Mouse (Mus musculus): ENCODE measurements around the gene Rgs11.

Rgs11 gene

GRCm38 (mm10) chr17:26229776-26230175 is 27.0 kb downstream of the Rgs11 start:
- no peak for DNase-seq (ENCODE audit: inconsistent age in 2 of 2, low spot score in 1 of 2)

- DNase-seq (ENCODE audit: inconsistent age in 2 of 2, low spot score in 1 of 2) = no peak
These were observed 28.4 kb downstream of the Rgs11 start for GRCm38 (mm10) chr17:26231156-26231555.

- no peak for DNase-seq (ENCODE audit: inconsistent age in 2 of 2, low spot score in 1 of 2)
These were observed 30.1 kb downstream of the Rgs11 start for GRCm38 (mm10) chr17:26232863-26233262.

GRCm38 (mm10) chr17:26234386-26234785 is 31.6 kb downstream of the Rgs11 start:
- no peak for DNase-seq (ENCODE audit: inconsistent age in 2 of 2, low spot score in 1 of 2)

GRCm38 (mm10) chr17:26235077-26235815 is 32.5 kb downstream of the Rgs11 start:
- peak in 1 of 2 experiments; percentile 52 for DNase-seq (ENCODE audit: inconsistent age in 2 of 2, low spot score in 1 of 2)

- no peak for DNase-seq (ENCODE audit: inconsistent age in 2 of 2, low spot score in 1 of 2)
These were observed 34.9 kb downstream of the Rgs11 start for GRCm38 (mm10) chr17:26237667-26238066.

GRCm38 (mm10) chr17:26239551-26239950 is 36.8 kb downstream of the Rgs11 start:
- no peak for DNase-seq (ENCODE audit: inconsistent age in 2 of 2, low spot score in 1 of 2)

GRCm38 (mm10) chr17:26240120-26240790 is 37.5 kb downstream of the Rgs11 start:
- peak in 1 of 2 experiments; percentile 64 for DNase-seq (ENCODE audit: inconsistent age in 2 of 2, low spot score in 1 of 2)

- peak; percentile 37 to 77 for DNase-seq (ENCODE audit: inconsistent age in 2 of 2, low spot score in 1 of 2)
These were observed 38.2 kb downstream of the Rgs11 start for GRCm38 (mm10) chr17:26240990-26241389.

GRCm38 (mm10) chr17:26243471-26244100 is 40.8 kb downstream of the Rgs11 start:
- peak; percentile 85 to 96 for DNase-seq (ENCODE audit: inconsistent age in 2 of 2, low spot score in 1 of 2)

- peak; percentile 96 to 98 for DNase-seq (ENCODE audit: inconsistent age in 2 of 2, low spot score in 1 of 2)
These were observed 41.5 kb downstream of the Rgs11 start, which contains the start of gene Fam234a for GRCm38 (mm10) chr17:26244101-26244841. Gene Fam234a, minus strand, starts transcription at chr17:26244242.

GRCm38 (mm10) chr17:26251886-26252538 is 49.3 kb downstream of the Rgs11 start:
- peak in 1 of 2 experiments; percentile 52 for DNase-seq (ENCODE audit: inconsistent age in 2 of 2, low spot score in 1 of 2)

GRCm38 (mm10) chr17:26252539-26253251 is 49.9 kb downstream of the Rgs11 start, which contains the start of gene Luc7l:
Gene Luc7l, plus strand, starts transcription at chr17:26252896.
- DNase-seq (ENCODE audit: inconsistent age in 2 of 2, low spot score in 1 of 2) = peak; percentile 95 to 99

GRCm38 (mm10) chr17:26253399-26253798 is 50.6 kb downstream of the Rgs11 start:
- no peak for DNase-seq (ENCODE audit: inconsistent age in 2 of 2, low spot score in 1 of 2)

GRCm38 (mm10) chr17:26255313-26255712 is 52.6 kb downstream of the Rgs11 start:
- DNase-seq (ENCODE audit: inconsistent age in 2 of 2, low spot score in 1 of 2) = no peak
